Mouse (Mus musculus): ENCODE results near the gene Ube4b. TPM values are rescaled to one million over a fixed set of nuclear protein-coding genes. Genes with fewer than 3 reads are reported as not detected.

Ube4b gene
- polyA plus RNA-seq, 1 experiment = 38.0 TPM

DNA sequence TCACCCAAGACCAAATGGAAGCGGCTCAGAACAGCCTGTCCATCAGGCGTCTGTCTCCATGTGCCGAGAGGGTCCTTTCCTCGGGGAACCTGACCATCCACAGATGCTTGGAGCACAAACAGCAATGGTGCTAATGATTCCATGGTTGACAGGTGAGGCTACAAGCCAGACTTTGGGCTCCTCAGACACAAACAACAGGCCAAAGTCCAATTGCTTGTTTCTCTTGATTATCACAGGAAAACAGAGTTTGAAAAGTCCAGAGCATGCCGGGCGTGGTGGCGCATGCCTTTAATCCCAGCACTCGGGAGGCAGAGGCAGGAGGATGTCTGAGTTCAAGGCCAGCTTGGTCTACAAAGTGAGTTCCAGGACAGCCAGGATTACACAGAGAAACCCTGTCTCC, 71.9 kb downstream of the Ube4b start:
- WGBS = 92% methylated on average over 8 of the region's 8 CpGs
- no peaks in the 10 kb centered on the region for H3K4me1 ChIP-seq (ENCODE audit: control insufficient read depth, insufficient read depth, low read length)
- TF ChIP-seq POLR2A (IDR thresholded peaks at IDR 0.05; ENCODE audit: borderline replicate concordance, control insufficient read depth, low read depth, low read length) = no peak
- no peak for TF ChIP-seq CTCF (IDR thresholded peaks at IDR 0.05; ENCODE audit: control insufficient read depth, insufficient read depth, low read length)
- H3K4me3 ChIP-seq (replicated peaks; ENCODE audit: control insufficient read depth, low read depth, low read length) = no peak overlapping the region
- H3K27ac ChIP-seq (ENCODE audit: control insufficient read depth, insufficient read depth, low read depth, low read length, poor library complexity) = no peak overlapping the region

DNA sequence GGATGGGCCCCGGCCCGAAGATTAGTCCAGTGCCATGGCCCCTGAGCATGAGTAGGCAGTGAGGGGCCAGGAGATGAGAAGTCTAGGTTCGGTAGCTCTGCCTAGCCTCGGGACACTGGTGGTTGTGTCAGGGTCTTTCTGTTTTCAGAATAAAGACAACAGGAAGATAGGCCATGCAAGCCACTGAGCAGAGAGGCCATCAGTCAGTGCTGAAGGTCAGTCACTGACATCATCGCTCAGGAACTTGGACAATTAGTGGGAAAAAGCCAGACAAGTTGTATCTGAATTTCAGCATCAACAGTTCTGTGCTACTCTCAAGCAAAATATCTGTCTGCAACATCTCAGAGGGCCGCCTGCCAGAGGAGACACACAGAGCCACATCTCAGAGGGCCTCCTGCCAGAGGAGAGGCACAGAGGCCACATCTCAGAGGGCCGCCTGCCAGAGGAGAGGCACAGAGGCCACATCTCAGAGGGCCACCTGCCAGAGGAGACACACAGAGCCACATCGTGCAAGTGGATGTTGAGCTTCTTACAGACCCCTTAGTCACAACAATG, 74.9 kb downstream of the Ube4b start:
- 88% methylated on average over 8 of the region's 8 CpGs for WGBS
- H3K27ac ChIP-seq (ENCODE audit: control insufficient read depth, insufficient read depth, low read depth, low read length, poor library complexity) = no peak overlapping the region
- no peaks in the 10 kb centered on the region for H3K4me1 ChIP-seq (ENCODE audit: control insufficient read depth, insufficient read depth, low read length)
- TF ChIP-seq POLR2A (IDR thresholded peaks at IDR 0.05; ENCODE audit: borderline replicate concordance, control insufficient read depth, low read depth, low read length) (no peak), CTCF (IDR thresholded peaks at IDR 0.05; ENCODE audit: control insufficient read depth, insufficient read depth, low read length) (no peak)
- no peak overlapping the region for H3K4me3 ChIP-seq (replicated peaks; ENCODE audit: control insufficient read depth, low read depth, low read length)

DNA sequence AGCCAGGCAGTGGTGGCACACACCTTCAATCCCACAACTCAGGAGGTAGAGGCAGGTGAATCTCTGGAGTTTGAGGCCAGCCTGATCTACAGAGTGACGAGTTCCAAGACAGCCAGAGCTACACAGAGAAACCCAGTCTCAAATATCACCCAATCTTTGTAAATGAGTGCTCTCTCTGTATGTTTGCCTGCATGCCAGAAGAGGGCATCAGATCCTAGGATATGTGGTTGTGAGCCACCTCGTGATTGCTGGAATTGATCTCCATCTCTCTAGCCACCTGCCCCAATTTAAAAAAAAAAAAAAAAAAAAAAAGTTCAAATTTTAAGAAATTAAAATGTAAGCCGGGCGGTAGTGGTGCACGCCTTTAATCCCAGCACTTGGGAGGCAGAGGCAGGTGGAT, 77.6 kb downstream of the Ube4b start:
- H3K4me3 ChIP-seq (replicated peaks; ENCODE audit: control insufficient read depth, low read depth, low read length) = no peak overlapping the region
- no peaks in the 10 kb centered on the region for H3K4me1 ChIP-seq (ENCODE audit: control insufficient read depth, insufficient read depth, low read length)
- no peak for TF ChIP-seq POLR2A (IDR thresholded peaks at IDR 0.05; ENCODE audit: borderline replicate concordance, control insufficient read depth, low read depth, low read length)
- no peak for TF ChIP-seq CTCF (IDR thresholded peaks at IDR 0.05; ENCODE audit: control insufficient read depth, insufficient read depth, low read length)
- 79% methylated on average over 5 of the region's 5 CpGs for WGBS
- H3K27ac ChIP-seq (ENCODE audit: control insufficient read depth, insufficient read depth, low read depth, low read length, poor library complexity) = no peak overlapping the region

DNA sequence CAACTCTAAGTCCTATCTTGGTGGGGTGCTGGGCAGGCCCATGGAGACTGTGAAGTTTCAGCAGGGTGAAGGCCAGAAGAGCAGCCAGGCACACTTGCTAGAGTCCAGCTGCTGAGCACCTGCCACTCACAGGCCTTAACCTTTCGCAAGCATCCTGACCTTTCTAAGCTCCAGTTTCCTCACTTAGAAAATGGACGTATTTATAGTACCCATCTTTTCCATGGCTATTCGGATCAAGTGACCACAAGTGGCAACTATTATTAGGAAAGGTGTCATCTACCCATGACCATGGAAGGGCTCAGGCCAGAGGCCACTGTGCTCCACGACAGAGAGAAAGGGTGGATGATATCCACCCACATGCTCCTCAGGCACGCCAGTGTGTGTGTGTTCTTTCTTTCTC, 80.7 kb downstream of the Ube4b start:
- TF ChIP-seq POLR2A (IDR thresholded peaks at IDR 0.05; ENCODE audit: borderline replicate concordance, control insufficient read depth, low read depth, low read length) (no peak), CTCF (IDR thresholded peaks at IDR 0.05; ENCODE audit: control insufficient read depth, insufficient read depth, low read length) (no peak)
- 81% methylated on average over 5 of the region's 5 CpGs for WGBS
- no peak overlapping the region for H3K4me3 ChIP-seq (replicated peaks; ENCODE audit: control insufficient read depth, low read depth, low read length)
- H3K27ac ChIP-seq (ENCODE audit: control insufficient read depth, insufficient read depth, low read depth, low read length, poor library complexity) = no peak overlapping the region
- H3K4me1 ChIP-seq (ENCODE audit: control insufficient read depth, insufficient read depth, low read length) = no peaks in the 10 kb centered on the region

DNA sequence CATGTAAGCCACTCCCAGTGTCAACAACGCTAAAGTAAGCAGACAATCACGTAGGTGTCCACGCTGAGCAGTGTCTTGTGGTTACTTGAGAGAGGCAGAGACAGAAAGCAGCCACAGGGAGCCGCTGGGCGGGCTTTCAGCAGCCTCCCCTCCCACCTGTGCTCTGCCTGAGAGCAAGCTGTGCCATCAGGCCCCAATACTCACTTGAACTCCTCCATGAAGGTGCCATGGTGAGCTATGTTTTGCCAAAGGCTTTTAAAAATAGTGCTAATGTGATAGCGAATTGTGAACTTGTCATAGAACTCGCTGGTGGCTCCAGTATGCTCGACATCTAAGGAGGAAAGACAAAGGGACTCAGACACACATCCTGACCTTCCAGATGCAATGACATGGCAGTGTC, 82.2 kb downstream of the Ube4b start:
- Histone ChIP-seq H3K4me3 (replicated peaks; ENCODE audit: control insufficient read depth, low read depth, low read length) (no peak overlapping the region), H3K27ac (ENCODE audit: control insufficient read depth, insufficient read depth, low read depth, low read length, poor library complexity) (no peak overlapping the region), H3K4me1 (ENCODE audit: control insufficient read depth, insufficient read depth, low read length) (peaks cover 3% of the 10 kb centered on the region; the same call in 1 of the 2 replicates)
- TF ChIP-seq CTCF (IDR thresholded peaks at IDR 0.05; ENCODE audit: control insufficient read depth, insufficient read depth, low read length) (no peak), POLR2A (IDR thresholded peaks at IDR 0.05; ENCODE audit: borderline replicate concordance, control insufficient read depth, low read depth, low read length) (no peak)
- WGBS = 83% methylated on average over 8 of the region's 8 CpGs

DNA sequence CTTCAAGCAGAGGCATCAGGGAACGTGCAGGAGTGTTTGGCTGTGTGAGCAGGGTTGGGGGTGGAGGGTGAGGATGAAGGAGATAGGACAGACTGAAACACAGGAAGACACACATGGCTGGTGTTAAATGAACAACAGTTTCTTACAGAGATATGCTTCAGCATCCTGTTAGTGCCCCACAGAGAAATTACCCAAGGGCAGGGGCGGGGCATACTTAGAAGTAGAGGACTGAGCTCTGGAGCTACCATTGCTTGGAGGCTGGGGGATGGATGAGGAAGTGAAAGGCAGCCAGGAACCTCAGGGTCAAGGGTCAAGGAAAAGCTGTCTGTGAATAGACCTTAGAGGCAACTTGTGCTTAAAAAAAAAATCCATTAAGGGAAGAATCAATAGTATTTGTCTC, 85.9 kb downstream of the Ube4b start:
- no peak for TF ChIP-seq CTCF (IDR thresholded peaks at IDR 0.05; ENCODE audit: control insufficient read depth, insufficient read depth, low read length)
- TF ChIP-seq POLR2A (IDR thresholded peaks at IDR 0.05; ENCODE audit: borderline replicate concordance, control insufficient read depth, low read depth, low read length) = no peak
- Histone ChIP-seq H3K4me3 (replicated peaks; ENCODE audit: control insufficient read depth, low read depth, low read length) (no peak overlapping the region), H3K4me1 (ENCODE audit: control insufficient read depth, insufficient read depth, low read length) (peaks cover 3% of the 10 kb centered on the region; the same call in 1 of the 2 replicates), H3K27ac (ENCODE audit: control insufficient read depth, insufficient read depth, low read depth, low read length, poor library complexity) (no peak overlapping the region)
- WGBS = 21% methylated on average over 2 of the region's 2 CpGs

DNA sequence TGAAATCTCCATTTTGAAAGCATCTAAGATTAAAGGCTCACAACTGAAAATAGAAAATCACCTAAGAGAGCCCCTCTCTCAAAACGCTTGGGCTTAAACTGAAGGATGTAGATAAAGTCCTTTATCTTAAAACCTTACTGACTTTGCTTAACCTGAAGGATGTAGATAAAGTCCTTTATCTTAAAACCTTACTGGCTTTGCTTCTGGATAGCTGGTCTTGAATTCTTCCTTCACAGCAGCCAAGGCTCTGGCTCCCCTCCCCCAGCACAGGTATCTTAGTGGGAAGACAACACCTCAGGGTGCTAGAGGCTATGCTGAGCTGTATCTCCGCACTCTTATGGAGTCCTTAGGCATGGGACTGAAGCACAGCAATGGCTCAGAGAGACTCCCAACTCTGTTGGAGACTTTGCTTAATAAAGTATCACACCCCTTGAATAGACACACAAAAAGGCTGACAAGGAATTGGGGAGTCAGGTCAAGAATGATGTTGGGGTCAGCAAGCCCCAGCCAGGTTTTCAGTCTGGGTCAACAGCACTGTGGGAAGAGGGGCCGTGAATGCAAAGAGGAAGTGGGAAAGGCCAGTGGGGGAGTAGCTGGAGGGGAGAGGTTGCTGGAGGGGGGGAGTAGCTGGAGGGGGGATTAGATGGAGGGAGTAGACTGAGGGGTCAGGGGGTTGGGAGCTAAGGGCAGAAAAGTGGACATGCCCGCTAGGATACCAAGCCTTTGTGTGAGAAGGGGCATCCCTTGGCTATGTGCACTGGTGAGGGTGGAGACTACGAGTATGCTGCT, 86.9 kb downstream of the Ube4b start:
- Histone ChIP-seq H3K27ac (ENCODE audit: control insufficient read depth, insufficient read depth, low read depth, low read length, poor library complexity) (no peak overlapping the region), H3K4me3 (replicated peaks; ENCODE audit: control insufficient read depth, low read depth, low read length) (no peak overlapping the region), H3K4me1 (ENCODE audit: control insufficient read depth, insufficient read depth, low read length) (peaks cover 3% of the 10 kb centered on the region; the same call in 1 of the 2 replicates)
- 46% methylated on average over 5 of the region's 5 CpGs for WGBS
- no peak for TF ChIP-seq CTCF (IDR thresholded peaks at IDR 0.05; ENCODE audit: control insufficient read depth, insufficient read depth, low read length)
- no peak for TF ChIP-seq POLR2A (IDR thresholded peaks at IDR 0.05; ENCODE audit: borderline replicate concordance, control insufficient read depth, low read depth, low read length)

DNA sequence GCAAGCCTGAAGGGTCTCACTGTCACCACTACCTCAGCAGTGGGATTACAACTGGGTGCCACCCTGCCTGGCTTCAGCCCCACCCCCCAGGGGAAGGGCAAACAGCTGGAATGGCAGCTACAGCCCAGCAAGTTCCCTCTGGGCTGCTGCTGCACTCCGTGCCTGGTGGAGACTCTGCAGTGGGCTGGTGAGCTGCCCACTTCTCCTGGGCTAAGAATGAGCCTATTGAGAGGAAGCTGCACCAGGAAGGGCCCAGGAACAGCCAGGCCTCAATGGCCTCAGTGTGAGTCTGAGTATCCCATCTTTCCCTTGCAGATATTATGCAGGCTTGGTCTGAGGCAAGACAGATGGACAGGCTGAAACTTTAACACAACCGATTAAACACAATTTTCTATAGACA, 88.4 kb downstream of the Ube4b start:
- H3K4me1 ChIP-seq (ENCODE audit: control insufficient read depth, insufficient read depth, low read length) = peaks cover 3% of the 10 kb centered on the region; the same call in 1 of the 2 replicates
- no peak overlapping the region for H3K27ac ChIP-seq (ENCODE audit: control insufficient read depth, insufficient read depth, low read depth, low read length, poor library complexity)
- no peak overlapping the region for H3K4me3 ChIP-seq (replicated peaks; ENCODE audit: control insufficient read depth, low read depth, low read length)
- TF ChIP-seq POLR2A (IDR thresholded peaks at IDR 0.05; ENCODE audit: borderline replicate concordance, control insufficient read depth, low read depth, low read length) = no peak
- TF ChIP-seq CTCF (IDR thresholded peaks at IDR 0.05; ENCODE audit: control insufficient read depth, insufficient read depth, low read length) = no peak
- 66% methylated on average over 2 of the region's 2 CpGs for WGBS
